Mouse (Mus musculus) cerebellum, adult 2 months (tissue): ENCODE measurements around the gene Dbx2.

Source experiments
- CTCF ChIP-seq: fragments of 200-500 bp; IDR thresholded peaks from 2 replicates; pipeline ENCODE4 v1.5.1; 2011; ENCODE audit warnings: low read depth, mild to moderate bottlenecking, control low read depth, low read length, moderate library complexity, borderline replicate concordance; ENCODE audit not compliant: insufficient read depth
- POLR2A ChIP-seq: fragments of 200-500 bp; IDR thresholded peaks from 2 replicates; pipeline ENCODE4 v1.6.1; 2011; ENCODE audit warnings: low read length, control low read depth, borderline replicate concordance; ENCODE audit not compliant: insufficient read depth

DNA sequence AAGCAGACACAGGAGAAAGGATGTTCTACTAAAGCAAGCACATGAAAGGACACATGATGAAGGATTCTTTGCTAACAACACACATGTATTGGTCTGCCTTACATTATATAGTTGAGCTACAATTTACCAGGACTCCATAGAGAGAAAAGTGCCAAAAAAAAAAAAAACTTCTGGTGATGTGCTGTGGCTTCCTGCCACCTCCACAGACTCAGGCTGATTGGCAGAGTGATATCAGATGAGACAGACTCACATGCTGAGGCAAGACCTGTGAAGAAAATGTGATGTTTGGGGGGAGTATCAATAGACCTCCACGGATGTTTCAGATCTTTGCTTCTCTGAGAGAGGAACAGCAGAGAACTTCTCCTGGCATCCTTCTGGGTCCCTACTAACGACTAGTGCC lies 6.0 kb upstream of the Dbx2 start:
- no peak for TF ChIP-seq POLR2A
- TF ChIP-seq CTCF: no peak
